Mouse (Mus musculus) spleen, adult 2 months (tissue): Measurements from ENCODE around the gene Mlh3. TPM values are rescaled to one million over a fixed set of nuclear protein-coding genes. Genes with fewer than 3 reads are reported as not detected.

Source experiments
- DNase-seq, 2 experiments: peaks; one replicate each; pipeline versions ENCODE4 v3.0.0 to v3.0.0-alpha.2; 2012 to 2021; ENCODE audit warnings: low spot score in 2 of 2, low read depth in 1 of 2
- H3K27ac ChIP-seq: fragments of 200-500 bp; 2 replicates; pipeline ENCODE4 v1.5.1; 2012; ENCODE audit warnings: low read length, inconsistent platforms; ENCODE audit not compliant: insufficient read depth
- H3K27me3 ChIP-seq: fragments of 200-500 bp; 2 replicates; pipeline ENCODE4 v1.6.1; 2012; ENCODE audit warnings: mild to moderate bottlenecking, moderate library complexity, low read length, inconsistent platforms; ENCODE audit not compliant: control insufficient read depth, insufficient read depth
- H3K36me3 ChIP-seq: fragments of 200-500 bp; 2 replicates; pipeline ENCODE4 v1.6.1; 2012; ENCODE audit warnings: mild to moderate bottlenecking, low read length, inconsistent platforms; ENCODE audit not compliant: control insufficient read depth, insufficient read depth
- H3K4me1 ChIP-seq: fragments of 200-500 bp; 2 replicates; pipeline ENCODE4 v1.6.1; 2011; ENCODE audit warnings: inconsistent platforms; ENCODE audit not compliant: control insufficient read depth, insufficient read depth, insufficient read length
- H3K4me3 ChIP-seq: fragments of 200-500 bp; 2 replicates; pipeline ENCODE4 v1.5.1; 2011; ENCODE audit warnings: mild to moderate bottlenecking, inconsistent platforms; ENCODE audit not compliant: insufficient read depth, insufficient read length; ENCODE audit errors: extremely low read depth
- CTCF ChIP-seq: fragments of 200-500 bp; IDR thresholded peaks from 2 replicates; pipeline ENCODE4 v1.5.1; 2011; ENCODE audit warnings: mild to moderate bottlenecking, inconsistent platforms; ENCODE audit not compliant: insufficient read depth, insufficient read length, insufficient replicate concordance; ENCODE audit errors: extremely low read depth
- POLR2A ChIP-seq: fragments of 200-500 bp; IDR thresholded peaks from 2 replicates; pipeline ENCODE4 v1.6.1; 2011; ENCODE audit warnings: low read depth, low read length, inconsistent platforms
- WGBS: fragments of 180-500 bp; shearing (Covaris S2); methylation state at CpG from one replicate; pipeline ENCODE4 v1.1.7; 2018; 5-methylcytosine and 5-hydroxymethylcytosine counted together
- polyA plus RNA-seq: library from polyadenylated mRNA; depleted of rRNA; stranded (reverse); fragments of >200 nt; gene quantifications from 2 replicates; pipeline ENCODE4 v1.2.3, GENCODE M21; 2012

Mlh3 gene
- polyA plus RNA-seq, 1 experiment, result 2.9 TPM

- no peak overlapping the region for H3K4me3 ChIP-seq
- no peak for TF ChIP-seq POLR2A
- no peaks in the 10 kb centered on the region for H3K27me3 ChIP-seq
- no peak for DNase-seq
- H3K4me1 ChIP-seq, result peaks cover 3% of the 10 kb centered on the region; the same call in 1 of the 2 replicates
- no peaks in the 10 kb centered on the region for H3K36me3 ChIP-seq
- H3K27ac ChIP-seq, result no peak overlapping the region
- WGBS, result 79% methylated on average over 10 of the region's 10 CpGs
These were observed 7.9 kb downstream of the Mlh3 start for GRCm38 (mm10) chr12:85262489-85262888.

DNA sequence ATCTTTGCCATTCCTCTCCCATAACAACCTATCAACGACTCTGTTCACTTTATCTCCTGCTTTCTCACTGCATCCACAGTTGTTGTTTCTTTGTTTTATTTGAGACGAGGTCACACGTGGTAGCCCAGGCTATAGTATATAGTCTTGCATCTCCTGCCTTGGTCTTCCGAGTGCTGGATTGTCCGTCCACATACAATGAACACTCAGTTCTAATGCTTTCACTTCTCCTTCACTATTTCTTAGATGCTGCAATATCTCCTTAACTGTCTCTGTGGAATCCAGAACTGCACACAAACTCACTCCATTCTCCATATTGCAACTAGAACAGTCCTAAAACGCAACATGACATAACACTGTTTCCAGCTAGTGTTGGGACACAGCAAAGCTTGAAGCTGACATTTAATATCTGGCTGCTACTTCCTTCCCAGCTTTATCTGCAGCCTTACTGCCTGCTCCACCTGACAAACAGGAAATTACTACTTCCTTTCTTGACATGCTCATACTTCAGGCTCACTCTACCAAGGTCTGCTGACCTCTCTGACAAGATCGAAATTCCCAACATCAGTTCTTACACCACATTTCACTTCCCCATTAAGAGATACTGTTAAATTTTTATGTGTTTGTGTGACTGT is 13.3 kb downstream of the Mlh3 start:
- 19% methylated on average over 7 of the region's 7 CpGs for WGBS
- H3K27ac ChIP-seq, result peak overlapping the region; percentile 74; the same call in 1 of the 2 replicates
- no peaks in the 10 kb centered on the region; the same call in 1 of the 2 replicates for H3K36me3 ChIP-seq
- H3K4me3 ChIP-seq, result no peak overlapping the region
- H3K4me1 ChIP-seq, result peaks cover 13% of the 10 kb centered on the region; the same call in 1 of the 2 replicates
- no peaks in the 10 kb centered on the region for H3K27me3 ChIP-seq
- TF ChIP-seq POLR2A (no peak), CTCF (no peak)
- DNase-seq, result peak; percentile 14 to 15

- WGBS, result 63% methylated on average over 7 of the region's 7 CpGs
These were observed 14.2 kb downstream of the Mlh3 start for GRCm38 (mm10) chr12:85256074-85256751.

GRCm38 (mm10) chr12:85252083-85252482 is 18.3 kb downstream of the Mlh3 start:
- H3K27ac ChIP-seq, result no peak overlapping the region
- DNase-seq, result no peak
- no peak overlapping the region for H3K4me3 ChIP-seq
- TF ChIP-seq POLR2A (no peak), CTCF (no peak)
- peaks cover 9% of the 10 kb centered on the region; the same call in 1 of the 2 replicates for H3K4me1 ChIP-seq
- no peaks in the 10 kb centered on the region for H3K27me3 ChIP-seq
- no peaks in the 10 kb centered on the region; the same call in 1 of the 2 replicates for H3K36me3 ChIP-seq
- WGBS, result 93% methylated on average over 3 of the region's 3 CpGs

More at GRCm38 (mm10) chr12:85256074-85256751, 14.2 kb downstream of the Mlh3 start:
- peak overlapping the region; percentile 65 for H3K27ac ChIP-seq
- H3K27me3 ChIP-seq, result no peaks in the 10 kb centered on the region
- no peak for DNase-seq
- no peak overlapping the region for H3K4me3 ChIP-seq
- TF ChIP-seq POLR2A (no peak), CTCF (no peak)
- peaks cover 13% of the 10 kb centered on the region; the same call in 1 of the 2 replicates for H3K4me1 ChIP-seq
- H3K36me3 ChIP-seq, result no peaks in the 10 kb centered on the region; the same call in 1 of the 2 replicates

- Histone ChIP-seq H3K27ac (no peak overlapping the region), H3K27me3 (no peaks in the 10 kb centered on the region), H3K4me1 (no peaks in the 10 kb centered on the region), H3K36me3 (peaks cover 11% of the 10 kb centered on the region), H3K4me3 (no peak overlapping the region)
- no peak for TF ChIP-seq POLR2A
- TF ChIP-seq CTCF, result no peak
- 95% methylated on average over 5 of the region's 5 CpGs for WGBS
- DNase-seq, result no peak
These were observed 32.8 kb downstream of the Mlh3 start for GRCm38 (mm10) chr12:85237553-85237952.

GRCm38 (mm10) chr12:85233376-85234358 is 36.7 kb downstream of the Mlh3 start:
- H3K27ac ChIP-seq, result no peak overlapping the region
- WGBS, result 91% methylated on average over 21 of the region's 21 CpGs
- H3K4me1 ChIP-seq, result no peaks in the 10 kb centered on the region
- H3K36me3 ChIP-seq, result peaks cover 11% of the 10 kb centered on the region
- no peak overlapping the region for H3K4me3 ChIP-seq
- DNase-seq, result no peak
- TF ChIP-seq POLR2A, result no peak
- TF ChIP-seq CTCF, result no peak
- H3K27me3 ChIP-seq, result no peaks in the 10 kb centered on the region
